Mouse (Mus musculus): ENCODE results near the gene Aqp12.

GRCm38 (mm10) chr1:92978645-92979044 is 27.5 kb upstream of the Aqp12 start:
- no peak for TF ChIP-seq USF1 (IDR thresholded peaks at IDR 0.05; ENCODE audit: low read depth)
- no peak for TF ChIP-seq CTCF (IDR thresholded peaks at IDR 0.05; ENCODE audit: control insufficient read depth, insufficient read depth, insufficient read length)

All from C2C12 (cell line).